Mouse (Mus musculus) liver, postnatal 0 days (tissue): ENCODE data around the gene Ppm1f. TPM values are rescaled to one million over a fixed set of nuclear protein-coding genes. Genes with fewer than 3 reads are reported as not detected.
"Not testable (repeated sequence)": the region's sequence is repeated elsewhere in the genome, so short reads cannot be mapped to it uniquely, and the experiment has no call there.

Source experiments
- ATAC-seq: fragments of 200-750 bp; cut with Nextera tagmentation; 2 replicates; pipeline ENCODE4 v1.8.0; 2017; ENCODE audit warnings: mild to moderate bottlenecking, moderate library complexity
- DNase-seq: peaks from one replicate; pipeline ENCODE4 v3.0.0-alpha.2; 2016
- H3K27ac ChIP-seq: fragments of 300-500 bp; sonication (generic); 2 replicates; pipeline ENCODE4 v1.5.1; 2014; ENCODE audit warnings: antibody characterized with exemption, moderate library complexity, mild to moderate bottlenecking, low read depth
- H3K27me3 ChIP-seq: fragments of 300-500 bp; sonication (generic); 2 replicates; pipeline ENCODE4 v1.6.1; 2014; ENCODE audit warnings: low read length, control low read depth, mixed read lengths; ENCODE audit not compliant: insufficient read depth
- H3K36me3 ChIP-seq: fragments of 300-500 bp; sonication (generic); replicated peaks from 2 replicates; pipeline ENCODE4 v1.6.1; 2014; ENCODE audit warnings: mild to moderate bottlenecking, control low read depth, low read length, moderate library complexity, mixed read lengths; ENCODE audit not compliant: insufficient read depth
- H3K4me1 ChIP-seq: fragments of 300-500 bp; sonication (generic); 2 replicates; pipeline ENCODE4 v1.6.1; 2014; ENCODE audit warnings: antibody characterized with exemption, mild to moderate bottlenecking, control low read depth; ENCODE audit not compliant: insufficient read depth
- H3K4me2 ChIP-seq: fragments of 300-500 bp; sonication (generic); 2 replicates; pipeline ENCODE4 v1.6.1; 2014; ENCODE audit warnings: low read depth, mild to moderate bottlenecking, low read length, moderate library complexity, mixed read lengths
- H3K4me3 ChIP-seq: fragments of 300-500 bp; sonication (generic); 2 replicates; pipeline ENCODE4 v1.5.1; 2014; ENCODE audit warnings: low read depth, low read length
- H3K9ac ChIP-seq: fragments of 300-500 bp; sonication (generic); replicated peaks from 2 replicates; pipeline ENCODE4 v1.6.1; 2014; ENCODE audit warnings: mild to moderate bottlenecking, moderate library complexity
- H3K9me3 ChIP-seq: fragments of 300-500 bp; sonication (generic); 2 replicates; pipeline ENCODE4 v1.6.1; 2016; ENCODE audit warnings: mild to moderate bottlenecking, control low read depth, low read length, mixed read lengths
- CTCF ChIP-seq: sonication (generic); IDR thresholded peaks from 2 replicates; pipeline ENCODE4 v1.5.1; 2016; ENCODE audit warnings: antibody characterized with exemption, low read depth
- EP300 ChIP-seq: IDR thresholded peaks from 2 replicates; pipeline ENCODE4 v1.6.1; 2016; ENCODE audit warnings: antibody characterized with exemption, low read depth, mild to moderate bottlenecking
- WGBS: fragments of 180-500 bp; shearing (Covaris S2); extraction: QIAGEN DNeasy Blood & Tissue Kit; methylation state at CpG from one replicate; pipeline ENCODE4 v1.1.7; 2014; ENCODE audit not compliant: insufficient replicate concordance; 5-methylcytosine and 5-hydroxymethylcytosine counted together
- polyA plus RNA-seq: library from polyadenylated mRNA; unstranded; fragments of >200 nt; fragmentation: Nextera tagmentation; extraction: Ambion mirVana; gene quantifications from 2 replicates; pipeline ENCODE4 v1.2.1, GENCODE M21; 2015

Gene Ppm1f
- polyA plus RNA-seq: 3.3 and 4.5 TPM in 2 replicates

GRCm38 (mm10) chr16:16896382-16897055 is at the start of gene Ppm1f:
TSS of gene Ppm1f (plus strand) at chr16:16896469.
- H3K4me2 ChIP-seq: peak within 1 kb of the TSS; percentile 95

GRCm38 (mm10) chr16:16849196-16849595 is 47.1 kb upstream of the Ppm1f start:
- no peaks in the 10 kb centered on the region for H3K36me3 ChIP-seq
- no peak overlapping the region for H3K4me2 ChIP-seq
- H3K27me3 ChIP-seq: no peaks in the 10 kb centered on the region
- no peaks in the 10 kb centered on the region for H3K9me3 ChIP-seq
- no peak for ATAC-seq
- TF ChIP-seq CTCF (0 out of 2 replicates have a peak, but pooled peaks have one; percentile 8), EP300 (no peak)
- no peak overlapping the region for H3K4me3 ChIP-seq
- no peaks in the 10 kb centered on the region for H3K4me1 ChIP-seq
- no peak for DNase-seq
- no peak overlapping the region for H3K9ac ChIP-seq
- no peak overlapping the region for H3K27ac ChIP-seq

More at GRCm38 (mm10) chr16:16896382-16897055, at the start of gene Ppm1f:
- ATAC-seq (peak; percentile 95), DNase-seq (peak; percentile 96)
- H3K4me1 ChIP-seq: peaks cover 31% of the 10 kb centered on the region
- H3K9ac ChIP-seq: peak within 1 kb of the TSS; percentile 72
- WGBS: under 1% methylated on average over 29 of the region's 29 CpGs
- H3K9me3 ChIP-seq: no peaks in the 10 kb centered on the region
- H3K36me3 ChIP-seq: peaks cover 25% of the 10 kb centered on the region
- peak; percentile 99 for TF ChIP-seq CTCF
- no peak for TF ChIP-seq EP300
- H3K27ac ChIP-seq: peak within 1 kb of the TSS; percentile 68
- peak within 1 kb of the TSS; percentile 63 for H3K4me3 ChIP-seq
- no peaks in the 10 kb centered on the region for H3K27me3 ChIP-seq

- Histone ChIP-seq H3K36me3 (no peaks in the 10 kb centered on the region), H3K27ac (no peak overlapping the region), H3K4me3 (no peak overlapping the region), H3K9ac (no peak overlapping the region), H3K9me3 (no peaks in the 10 kb centered on the region), H3K4me2 (no peak overlapping the region), H3K27me3 (no peaks in the 10 kb centered on the region), H3K4me1 (peaks cover 5% of the 10 kb centered on the region)
- TF ChIP-seq EP300: no peak
- TF ChIP-seq CTCF: no peak
- ATAC-seq: no peak
- WGBS: 75% methylated on average over 3 of the region's 3 CpGs
- DNase-seq: no peak
Observed at GRCm38 (mm10) chr16:16852411-16852810, 43.9 kb upstream of the Ppm1f start.

GRCm38 (mm10) chr16:16854836-16855235 is 41.4 kb upstream of the Ppm1f start:
- Histone ChIP-seq H3K4me1 (peaks cover 10% of the 10 kb centered on the region), H3K27ac (no peak overlapping the region), H3K9me3 (no peaks in the 10 kb centered on the region), H3K4me2 (no peak overlapping the region), H3K36me3 (no peaks in the 10 kb centered on the region), H3K4me3 (no peak overlapping the region), H3K27me3 (no peaks in the 10 kb centered on the region), H3K9ac (no peak overlapping the region)
- ATAC-seq: no peak; the same call in 1 of the 2 replicates
- peak; percentile 68 for DNase-seq
- TF ChIP-seq EP300: no peak
- peak; percentile 81 for TF ChIP-seq CTCF
- 15% methylated on average over 6 of the region's 6 CpGs for WGBS

GRCm38 (mm10) chr16:16855541-16855940 is 40.7 kb upstream of the Ppm1f start:
- H3K4me2 ChIP-seq: no peak overlapping the region
- no peaks in the 10 kb centered on the region for H3K9me3 ChIP-seq
- DNase-seq (peak; percentile 7), ATAC-seq (no peak)
- no peak overlapping the region for H3K9ac ChIP-seq
- 85% methylated on average over 1 of the region's 1 CpGs for WGBS
- no peak for TF ChIP-seq EP300
- no peak for TF ChIP-seq CTCF
- H3K4me3 ChIP-seq: no peak overlapping the region
- no peak overlapping the region for H3K27ac ChIP-seq
- H3K4me1 ChIP-seq: peaks cover 10% of the 10 kb centered on the region
- H3K27me3 ChIP-seq: no peaks in the 10 kb centered on the region
- no peaks in the 10 kb centered on the region for H3K36me3 ChIP-seq

GRCm38 (mm10) chr16:16856054-16856453 is 40.2 kb upstream of the Ppm1f start:
- not testable (repeated sequence) for DNase-seq, H3K36me3 ChIP-seq, ATAC-seq, H3K4me3 ChIP-seq, H3K4me2 ChIP-seq, H3K9me3 ChIP-seq, H3K9ac ChIP-seq, H3K27me3 ChIP-seq
- 69% methylated on average over 9 of the region's 9 CpGs for WGBS
- Histone ChIP-seq H3K4me1 (peaks cover 10% of the 10 kb centered on the region), H3K27ac (peak overlapping the region; percentile 44; the same call in 1 of the 2 replicates)
